Mouse (Mus musculus): ENCODE results near the gene Farp2.
"Not testable (repeated sequence)": the region's sequence is repeated elsewhere in the genome, so short reads cannot be mapped to it uniquely, and the experiment has no call there.

Farp2 gene

DNA sequence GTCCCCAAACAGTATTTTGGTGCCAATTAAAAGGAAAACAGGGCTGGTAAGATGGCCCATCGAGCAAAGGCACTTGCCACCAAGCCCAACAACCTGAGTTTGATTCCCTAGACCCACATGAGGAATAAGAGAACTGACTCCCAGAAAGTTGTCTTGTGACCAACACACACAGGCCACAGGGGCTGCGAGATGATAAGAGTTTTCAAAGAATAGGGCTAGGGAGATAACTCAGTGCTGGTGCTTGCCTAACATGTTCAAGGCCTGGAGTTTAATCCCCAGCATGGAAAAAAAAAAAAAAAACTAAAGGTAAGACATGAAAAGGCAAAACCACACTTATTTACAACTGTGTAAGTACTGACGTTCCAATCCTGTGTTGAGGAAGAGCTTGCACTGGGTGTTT is 118.9 kb downstream of the Farp2 start:
- ATAC-seq (ENCODE audit: insufficient number of reproducible peaks, low FRiP score, low TSS enrichment) = no peak

DNA sequence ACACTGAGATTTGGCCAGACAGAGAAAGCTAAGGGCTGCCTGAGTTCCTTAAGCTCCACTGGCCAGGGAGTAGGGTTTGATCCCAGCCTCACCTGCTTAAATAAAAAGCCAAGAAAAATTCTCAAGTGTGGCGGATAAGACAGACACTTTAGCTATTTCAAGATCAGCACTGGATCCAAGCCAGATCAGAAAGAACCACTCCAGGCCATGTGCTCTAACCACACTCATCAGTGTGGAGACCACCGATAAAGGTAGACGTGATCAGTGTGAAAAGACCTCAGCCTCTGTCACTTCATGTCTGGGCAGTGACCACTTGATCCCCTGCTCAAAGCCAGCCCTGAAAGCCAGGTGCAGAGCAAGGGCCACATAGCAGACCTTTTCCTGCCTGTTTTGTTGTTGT is 120.8 kb downstream of the Farp2 start:
- no peak for ATAC-seq (ENCODE audit: insufficient number of reproducible peaks, low FRiP score, low TSS enrichment)

DNA sequence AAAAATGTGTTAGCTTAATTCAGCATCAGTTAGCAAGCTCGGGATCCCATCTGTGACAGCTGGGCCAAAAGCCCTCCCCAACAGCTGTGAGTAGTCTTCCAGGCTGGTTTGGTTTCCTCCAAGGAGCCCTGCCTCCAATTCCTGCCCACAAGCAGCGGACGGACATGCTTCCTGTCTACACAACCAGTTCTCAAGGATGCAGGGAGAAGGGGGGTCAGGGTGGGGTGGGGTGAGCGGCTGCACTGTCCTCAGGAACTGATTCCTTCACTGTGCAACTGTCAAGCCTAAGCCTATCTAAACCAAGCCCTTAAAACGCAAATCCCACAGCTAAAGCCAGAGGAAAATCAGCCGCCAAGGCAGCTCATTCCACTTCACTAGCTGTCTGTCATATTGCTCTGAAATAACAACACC is 122.6 kb downstream of the Farp2 start:
- ATAC-seq (ENCODE audit: insufficient number of reproducible peaks, low FRiP score, low TSS enrichment) = no peak

DNA sequence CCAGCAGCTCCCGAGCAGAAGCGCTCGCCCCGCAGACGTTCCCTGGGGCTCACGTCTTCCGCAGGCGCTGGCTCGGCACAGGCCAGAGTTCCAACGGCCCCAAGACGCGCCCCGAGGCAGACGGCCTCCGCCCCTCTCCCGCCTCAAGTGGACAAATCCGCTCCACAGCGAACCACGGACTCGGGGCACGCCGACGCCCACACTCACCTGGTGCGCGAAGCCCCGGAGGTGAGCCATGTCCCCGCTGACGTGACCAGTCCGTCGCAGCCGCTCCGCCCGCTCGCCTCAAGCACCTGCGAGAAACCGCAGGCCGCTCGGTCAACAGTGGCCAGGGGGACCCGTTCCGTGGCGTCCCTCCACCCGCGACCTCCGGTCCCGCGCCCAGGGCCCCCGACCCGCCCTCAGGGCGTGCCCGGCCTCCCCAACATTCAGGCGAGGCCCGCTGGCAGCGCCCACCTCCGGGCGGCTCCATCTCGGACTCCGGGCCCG is 123.3 kb downstream of the Farp2 start:
- ATAC-seq (ENCODE audit: insufficient number of reproducible peaks, low FRiP score, low TSS enrichment) = peak; percentile 38

DNA sequence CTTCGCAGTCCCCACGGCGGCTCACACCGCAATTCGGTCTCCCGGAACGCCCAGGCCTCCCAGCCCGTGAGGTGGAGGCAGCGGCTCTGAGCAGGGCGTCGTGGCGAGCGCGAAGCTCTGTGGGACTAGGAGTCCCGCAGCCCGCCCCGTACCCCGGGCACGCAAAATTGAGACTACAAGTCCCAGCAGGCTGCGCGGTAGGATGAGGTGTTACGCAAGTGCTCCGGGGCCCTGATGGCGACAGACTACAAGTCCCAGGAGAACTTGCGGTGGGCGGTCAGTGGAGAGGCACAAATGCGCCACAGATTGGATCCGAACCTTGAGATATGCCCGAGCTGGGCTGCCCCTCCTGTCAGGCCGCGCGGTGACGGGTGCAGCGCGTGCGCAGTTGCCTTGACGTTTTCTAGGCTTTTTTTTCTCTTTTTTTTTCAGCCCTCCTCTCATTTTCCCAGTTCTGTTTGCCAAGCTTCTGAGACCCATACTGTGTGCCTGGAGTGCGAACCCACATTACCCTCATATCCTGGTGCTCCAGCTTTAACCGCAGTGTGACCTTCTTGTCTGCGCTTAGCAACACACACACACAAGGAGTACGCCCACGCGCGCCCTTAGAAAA is 123.8 kb downstream of the Farp2 start:
- peak; percentile 97 for ATAC-seq (ENCODE audit: insufficient number of reproducible peaks, low FRiP score, low TSS enrichment)

DNA sequence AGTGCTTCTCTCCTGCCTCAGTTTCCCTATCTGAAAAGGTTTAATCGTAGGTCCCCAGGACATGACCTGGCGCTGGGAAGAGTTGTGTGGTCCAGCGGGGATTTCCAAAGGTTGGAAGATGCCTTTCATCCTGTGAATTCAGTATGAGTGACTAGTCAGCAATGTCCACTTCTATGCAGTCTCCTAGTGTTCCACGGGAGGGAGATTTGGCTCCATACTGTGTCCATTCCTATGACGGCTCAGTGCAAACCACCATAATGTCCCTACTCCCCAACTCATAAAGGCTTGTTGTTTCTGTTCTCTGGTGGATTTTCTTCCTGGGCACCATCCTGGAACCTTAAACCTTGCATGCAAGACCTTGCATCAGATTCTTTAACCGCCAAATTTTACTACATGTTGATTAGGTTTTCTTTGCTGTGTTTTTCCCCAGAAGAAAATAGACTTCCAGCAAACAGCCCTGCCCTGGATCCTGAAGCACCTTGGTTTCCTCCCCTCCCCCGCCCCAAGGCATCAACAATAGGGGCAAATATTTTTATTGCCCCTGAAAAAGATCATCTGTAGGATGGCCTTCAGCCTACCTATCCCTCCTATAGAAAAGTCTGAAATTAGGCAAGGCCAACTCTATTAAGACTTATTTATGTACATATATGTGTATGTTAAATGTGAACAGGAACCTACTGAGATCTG is 124.5 kb downstream of the Farp2 start:
- ATAC-seq (ENCODE audit: insufficient number of reproducible peaks, low FRiP score, low TSS enrichment) = peak; percentile 14

DNA sequence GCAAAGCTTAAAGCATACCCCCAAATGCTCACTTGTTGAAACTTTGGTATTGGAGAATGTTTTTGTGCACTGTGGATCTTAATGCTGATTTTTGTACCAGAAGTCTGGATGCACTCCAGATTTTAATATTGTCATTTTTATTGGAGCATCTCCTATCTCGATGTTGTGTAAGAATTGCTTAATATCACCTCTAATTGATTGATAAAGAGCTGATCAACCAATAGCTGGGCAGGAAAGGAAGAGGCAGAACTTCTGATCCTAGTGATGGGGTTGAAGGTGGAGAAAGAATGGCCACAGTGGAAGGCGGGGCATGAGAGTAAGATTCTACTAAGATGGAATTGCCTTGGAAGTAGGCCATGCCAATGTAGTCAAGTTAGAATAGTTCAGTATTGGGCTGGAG is 130.1 kb downstream of the Farp2 start:
- no peak for ATAC-seq (ENCODE audit: insufficient number of reproducible peaks, low FRiP score, low TSS enrichment)

DNA sequence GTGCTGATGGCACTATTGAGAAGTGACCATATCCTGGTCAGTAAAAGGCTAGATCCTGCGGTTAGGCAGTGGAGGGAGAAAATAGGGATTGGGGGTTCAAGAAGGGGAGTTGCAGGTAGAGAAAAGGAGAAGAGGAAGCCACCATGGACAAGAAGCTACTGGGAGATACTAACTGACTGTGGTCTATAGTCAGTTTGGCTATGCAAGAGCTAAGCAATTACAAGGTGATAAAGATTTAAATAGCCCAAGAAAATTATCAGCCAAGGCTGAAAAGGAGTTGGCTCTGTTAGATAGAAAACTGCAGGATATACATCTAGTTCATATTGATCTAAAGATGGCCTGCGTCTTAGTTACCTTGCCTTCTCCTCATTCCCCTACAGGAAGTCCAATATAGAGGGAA is 130.8 kb downstream of the Farp2 start:
- no peak for ATAC-seq (ENCODE audit: insufficient number of reproducible peaks, low FRiP score, low TSS enrichment)

DNA sequence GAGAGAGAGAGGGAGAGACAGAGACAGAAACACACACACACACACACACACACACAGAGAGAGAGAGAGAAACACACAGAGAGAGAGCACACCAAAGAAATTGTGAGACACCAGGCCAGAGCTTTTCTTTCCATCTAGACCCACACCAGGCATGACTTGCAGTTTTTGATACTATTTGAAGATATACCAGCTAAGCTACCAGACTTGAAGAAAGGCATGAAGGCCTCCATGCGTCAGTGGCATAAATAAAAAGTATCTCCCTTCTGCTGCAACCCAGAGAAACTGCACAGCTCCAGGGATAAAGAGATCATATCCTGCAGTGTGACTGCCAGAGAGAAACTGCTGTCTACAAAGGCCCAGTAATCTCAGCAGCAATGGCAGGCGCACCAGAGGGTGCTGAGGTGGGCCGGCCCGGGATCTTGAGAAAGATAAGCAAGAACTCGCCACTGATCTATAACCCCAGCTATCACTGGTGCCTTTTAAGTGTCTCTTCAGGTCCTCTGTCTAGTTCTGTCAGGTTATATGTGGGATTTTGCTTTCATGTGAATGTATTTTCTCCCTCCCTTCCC is 137.8 kb downstream of the Farp2 start:
- no peak for ATAC-seq (ENCODE audit: insufficient number of reproducible peaks, low FRiP score, low TSS enrichment)

DNA sequence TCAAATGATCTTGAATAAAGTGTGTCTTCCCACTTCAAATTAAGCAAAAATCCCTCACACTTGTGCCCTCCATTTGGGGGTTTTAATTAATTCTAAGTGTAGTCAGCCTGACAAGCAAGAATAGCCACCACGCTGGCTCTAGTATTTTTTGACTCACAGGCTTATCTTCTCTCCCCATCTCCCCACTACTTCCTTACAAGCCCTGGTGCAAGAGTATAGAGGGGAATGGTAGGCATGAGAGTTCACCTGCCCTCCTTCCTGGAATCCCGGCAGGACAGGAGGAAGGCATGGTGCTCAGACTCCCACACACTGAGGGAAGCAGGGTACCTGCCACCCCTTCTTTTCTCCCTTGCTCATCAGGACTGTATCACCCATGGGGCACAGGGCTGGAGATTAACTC is 142.4 kb downstream of the Farp2 start:
- ATAC-seq (ENCODE audit: insufficient number of reproducible peaks, low FRiP score, low TSS enrichment) = no peak

DNA sequence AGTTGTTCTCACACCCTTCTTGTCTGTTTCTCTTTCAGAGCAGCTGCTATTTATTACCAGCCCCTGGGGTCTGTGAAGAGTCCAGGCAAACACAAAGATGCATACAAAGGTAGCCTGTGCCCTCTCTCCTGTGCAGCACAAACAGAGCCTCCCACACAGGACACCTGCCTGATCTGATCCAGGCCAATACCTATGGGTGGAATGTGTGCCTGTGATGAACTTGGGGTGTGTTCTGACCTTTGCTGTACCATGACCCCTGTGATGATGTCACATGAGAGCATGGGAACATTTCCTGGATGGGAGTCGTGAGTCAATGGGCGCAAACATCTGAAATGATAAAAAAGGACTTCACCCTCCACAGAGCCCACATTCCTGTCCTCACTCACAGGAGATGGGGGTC is 142.9 kb downstream of the Farp2 start:
- no peak for ATAC-seq (ENCODE audit: insufficient number of reproducible peaks, low FRiP score, low TSS enrichment)

DNA sequence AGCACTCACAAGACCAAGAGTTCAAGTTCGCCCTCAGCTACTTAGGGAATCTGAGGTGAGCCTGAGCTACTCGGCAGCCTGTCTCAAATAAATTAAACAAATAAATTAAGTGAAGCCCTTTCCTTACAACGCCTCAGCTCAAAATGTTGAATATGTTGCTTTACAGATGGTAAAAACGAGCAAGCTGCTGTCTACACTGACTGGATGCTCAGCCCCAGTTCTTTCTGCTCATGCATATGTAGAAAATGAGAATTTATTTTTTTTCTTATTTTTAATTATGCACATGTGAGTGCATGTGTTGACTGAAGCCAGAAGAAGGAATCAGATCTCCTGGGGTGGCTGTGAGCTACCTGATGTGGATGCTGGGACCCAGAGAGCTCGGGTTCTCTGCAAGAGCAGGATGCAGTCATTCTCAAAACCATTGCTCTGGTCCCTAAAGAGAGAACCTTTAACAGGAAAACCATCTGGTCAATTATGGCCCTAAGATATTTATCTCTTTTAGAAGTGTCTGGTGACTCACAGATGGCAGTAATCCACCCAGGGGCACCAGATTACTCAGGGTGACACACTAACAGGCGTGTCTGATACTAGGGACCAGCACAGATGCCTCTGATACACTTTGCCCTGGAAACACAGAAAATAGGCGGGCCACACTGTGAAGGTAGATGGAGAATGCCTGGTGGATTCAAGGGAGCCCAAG is 144.6 kb downstream of the Farp2 start:
- ATAC-seq (ENCODE audit: insufficient number of reproducible peaks, low FRiP score, low TSS enrichment) = no peak

DNA sequence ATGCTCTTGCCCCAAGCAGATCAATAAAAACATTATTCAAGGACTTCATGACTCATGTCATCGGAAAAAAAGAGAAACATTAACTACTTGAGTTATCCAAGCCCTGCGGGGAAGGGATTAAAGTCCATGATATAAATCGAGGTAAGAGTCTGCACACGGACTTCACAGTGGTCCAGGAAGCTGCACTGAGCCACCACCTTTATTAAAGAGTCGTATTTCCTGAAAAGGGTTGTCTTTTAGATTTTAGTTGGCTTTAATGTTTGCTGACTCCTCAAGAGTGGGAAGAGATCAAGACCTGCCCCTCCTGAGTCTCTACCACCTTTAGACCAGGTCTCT is 145.1 kb downstream of the Farp2 start:
- ATAC-seq (ENCODE audit: insufficient number of reproducible peaks, low FRiP score, low TSS enrichment) = no peak

DNA sequence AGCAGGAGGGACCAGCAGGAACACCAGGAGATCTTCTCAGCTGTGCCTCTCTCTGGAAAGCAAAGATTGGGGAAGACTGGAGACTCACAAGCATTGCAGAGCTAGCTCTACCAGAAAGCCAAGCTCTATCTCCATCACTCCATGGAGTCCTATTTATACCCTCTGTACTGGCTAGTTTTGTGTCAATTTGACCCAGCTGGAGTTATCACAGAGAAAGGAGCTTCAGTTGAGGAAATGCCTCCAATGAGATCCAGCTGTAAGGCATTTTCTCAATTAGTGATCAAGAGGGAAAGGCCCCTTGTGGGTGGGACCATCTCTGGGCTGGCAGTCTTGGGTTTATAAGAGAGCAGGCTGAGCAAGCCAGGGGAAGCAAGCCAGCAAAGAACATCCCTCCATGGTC is 146.7 kb downstream of the Farp2 start, which contains the start of gene Stk25:
Gene Stk25, minus strand, starts transcription at position 101 of the 400 bp plus-strand sequence.
- not testable (repeated sequence) for ATAC-seq (ENCODE audit: insufficient number of reproducible peaks, low FRiP score, low TSS enrichment)

DNA sequence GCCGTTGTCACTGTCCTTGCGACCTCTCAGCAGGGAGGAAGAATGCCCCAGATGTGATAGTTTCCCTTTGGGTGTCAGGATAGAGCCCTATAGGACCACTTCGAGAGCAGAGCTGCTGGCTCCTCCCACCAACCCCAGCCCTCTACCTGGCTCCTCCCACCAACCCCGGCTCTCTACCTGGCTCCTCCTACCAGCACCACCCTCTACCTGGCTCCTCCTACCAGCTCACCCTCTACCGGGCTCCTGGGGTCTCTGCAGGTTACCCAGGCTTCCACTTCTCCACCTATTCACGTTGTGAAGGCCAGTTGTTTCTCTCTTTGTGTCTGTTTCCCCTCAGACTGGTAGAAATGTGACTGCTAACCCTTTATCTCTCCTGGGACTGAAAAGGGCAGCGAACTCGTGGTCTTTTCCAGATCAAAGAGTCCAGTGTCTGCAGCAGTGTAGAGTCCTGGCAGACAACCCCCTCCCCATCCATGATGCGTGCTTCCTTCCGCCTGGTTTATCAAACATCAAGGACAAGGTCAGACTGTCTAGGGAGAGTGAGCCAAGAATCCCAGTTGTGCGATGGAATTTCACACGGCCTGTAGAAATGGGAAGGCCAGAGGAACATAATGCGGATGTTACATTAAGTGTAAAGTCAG is 156.0 kb downstream of the Farp2 start:
- ATAC-seq (ENCODE audit: insufficient number of reproducible peaks, low FRiP score, low TSS enrichment) = no peak

DNA sequence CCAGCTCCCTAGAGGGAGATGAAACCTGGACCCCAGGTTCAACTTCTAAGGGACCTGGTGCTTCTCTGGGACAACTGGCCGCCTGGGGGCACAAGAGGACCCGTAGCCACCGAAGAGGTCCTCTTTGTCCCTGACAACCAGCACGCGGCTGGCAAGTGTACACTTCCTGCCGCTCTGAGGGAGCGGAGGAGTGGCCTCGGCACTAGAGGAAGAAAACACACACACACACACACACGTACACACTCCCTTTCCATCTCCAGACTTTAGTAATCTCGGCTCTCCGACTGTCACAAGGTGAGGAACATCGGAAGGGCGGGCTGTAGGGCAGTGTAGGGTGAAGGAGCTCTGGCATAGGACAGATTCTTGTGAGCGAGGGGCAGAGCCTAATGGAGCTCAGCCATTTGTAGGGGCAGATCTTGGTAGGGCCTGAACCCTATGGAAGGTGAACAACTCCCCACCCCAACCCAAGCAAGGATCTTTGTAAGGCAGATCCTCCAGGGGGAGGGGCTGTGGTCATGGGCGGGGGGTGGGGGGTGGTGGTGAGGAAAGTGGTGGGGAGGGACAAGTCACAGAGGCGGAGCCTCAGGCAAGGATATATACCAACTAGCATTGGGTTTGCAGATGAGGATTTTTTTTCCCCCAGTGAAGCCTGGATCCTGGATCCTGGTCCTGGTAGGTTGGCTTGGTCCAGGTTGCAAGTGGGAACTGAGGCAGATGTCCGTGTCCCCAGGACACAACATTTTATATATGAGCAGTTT is 157.1 kb downstream of the Farp2 start:
- ATAC-seq (ENCODE audit: insufficient number of reproducible peaks, low FRiP score, low TSS enrichment) = peak; percentile 79

DNA sequence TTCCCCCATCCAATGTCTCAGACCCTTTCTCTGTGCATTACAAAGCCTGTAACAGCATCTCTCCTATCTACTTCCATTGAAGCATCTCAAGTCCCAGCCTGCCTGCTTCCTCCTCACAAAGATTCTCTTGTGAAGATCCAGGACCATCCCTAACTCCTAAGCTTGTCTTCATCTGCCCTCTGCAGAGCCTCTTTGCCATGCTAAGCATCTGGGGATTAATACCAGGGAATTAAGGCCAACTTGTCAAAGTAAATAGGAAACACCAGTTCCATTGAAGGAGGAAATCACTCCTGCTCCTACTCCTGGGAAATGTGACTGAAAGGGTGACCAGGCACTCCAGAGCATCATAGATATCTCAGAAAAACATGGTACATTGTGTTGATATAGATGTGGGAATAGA is 158.1 kb downstream of the Farp2 start:
- no peak for ATAC-seq (ENCODE audit: insufficient number of reproducible peaks, low FRiP score, low TSS enrichment)
